Mouse (Mus musculus): ENCODE results near the gene Inhbc.

DNA sequence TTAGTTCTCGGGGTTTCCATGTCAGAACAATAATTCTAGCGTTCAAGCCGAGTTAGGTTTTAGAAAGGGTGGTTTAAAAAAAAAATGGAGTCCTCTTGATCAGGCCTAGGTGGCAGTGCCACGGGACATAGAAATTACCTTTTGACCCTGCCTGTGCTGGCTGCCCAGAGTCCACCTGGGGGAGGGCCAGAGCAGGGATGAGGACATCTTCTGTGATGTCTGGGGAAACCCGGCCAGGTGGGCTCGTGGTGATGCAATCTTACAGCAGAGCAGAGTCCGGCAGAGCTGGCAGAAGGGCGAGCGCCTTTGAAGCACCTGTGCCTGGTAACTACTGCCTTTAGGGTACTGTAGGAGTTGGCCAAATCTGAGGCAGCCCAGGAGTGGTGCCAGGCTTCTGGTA, 18.0 kb downstream of the Inhbc start:
- TF ChIP-seq CTCF (IDR thresholded peaks at IDR 0.05; ENCODE audit: extremely low read depth, insufficient read depth, insufficient read length, insufficient replicate concordance) (no peak), POLR2A (IDR thresholded peaks at IDR 0.05; ENCODE audit: low read depth, low read length) (no peak)
